Mouse (Mus musculus) liver, adult 2 months (tissue): ENCODE measurements around the gene Fam181a.

Experiments
- CTCF ChIP-seq: fragments of 200-500 bp; IDR thresholded peaks from 2 replicates; pipeline ENCODE4 v1.5.1; 2011; ENCODE audit warnings: low read depth, low read length, control low read depth
- POLR2A ChIP-seq: fragments of 200-500 bp; IDR thresholded peaks from 2 replicates; pipeline ENCODE4 v1.6.1; 2011; ENCODE audit warnings: low read length, control low read depth; ENCODE audit not compliant: insufficient read depth; ENCODE audit errors: extremely low read depth

DNA sequence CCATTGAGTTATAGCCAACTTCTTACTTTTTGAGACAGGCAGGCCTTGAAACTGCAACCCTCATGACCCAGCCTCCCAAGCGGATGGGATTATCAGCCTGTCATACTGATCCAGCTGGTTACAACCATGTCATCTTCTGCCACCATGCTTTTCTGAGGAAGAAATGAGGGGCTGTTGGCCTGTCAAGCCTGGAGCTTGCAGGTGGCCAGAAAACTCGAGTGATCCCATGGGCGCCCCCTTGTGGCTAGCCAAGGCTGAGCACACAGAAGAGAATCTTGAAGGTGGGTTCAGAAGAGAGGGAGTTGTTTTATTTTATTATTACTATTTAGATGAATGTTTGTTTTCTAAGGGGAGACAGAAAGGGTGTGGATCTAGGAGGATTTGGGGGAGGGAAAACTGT is 4.1 kb upstream of the Fam181a start:
- peak; percentile 75 for TF ChIP-seq CTCF
- no peak for TF ChIP-seq POLR2A
